Mouse (Mus musculus) testis, adult 10 weeks (tissue): Measurements from ENCODE around the gene Tesk1. TPM values are rescaled to one million over a fixed set of nuclear protein-coding genes. Genes with fewer than 3 reads are reported as not detected.

Source experiments
- polyA plus RNA-seq: library from polyadenylated mRNA; stranded (reverse); fragments of 350-450 nt; fragmentation: Illumina TruSeq; extraction: RNeasy Lipid Tissue Mini Kit (QIAGEN cat#74804); gene quantifications from one replicate; pipeline ENCODE4 v1.2.3, GENCODE M21; 2014; ENCODE audit warnings: low read depth, low replicate concordance

Tesk1 gene
- polyA plus RNA-seq = 13.6 TPM

DNA sequence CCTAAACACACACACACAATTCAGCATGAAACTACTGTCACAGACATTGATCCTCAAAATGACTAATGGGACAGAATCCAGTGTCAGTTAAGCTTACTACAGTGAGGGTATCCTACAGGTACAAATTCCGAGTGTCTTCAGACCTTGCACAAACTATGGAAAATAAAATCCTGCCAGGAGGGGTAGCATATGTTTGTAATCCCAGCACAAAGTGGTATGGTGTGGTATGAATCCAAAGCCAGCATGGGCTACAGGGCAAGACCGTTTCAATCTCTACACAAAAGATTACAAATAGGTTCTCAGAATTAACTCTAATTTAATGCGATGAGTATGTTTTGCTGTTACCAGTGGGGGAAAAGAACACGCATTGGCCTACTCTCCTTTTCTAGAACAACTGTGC is at the start of gene Tesk1:
Gene Tesk1 (plus strand): TSS at position 301 of the 400 bp plus-strand sequence.

DNA sequence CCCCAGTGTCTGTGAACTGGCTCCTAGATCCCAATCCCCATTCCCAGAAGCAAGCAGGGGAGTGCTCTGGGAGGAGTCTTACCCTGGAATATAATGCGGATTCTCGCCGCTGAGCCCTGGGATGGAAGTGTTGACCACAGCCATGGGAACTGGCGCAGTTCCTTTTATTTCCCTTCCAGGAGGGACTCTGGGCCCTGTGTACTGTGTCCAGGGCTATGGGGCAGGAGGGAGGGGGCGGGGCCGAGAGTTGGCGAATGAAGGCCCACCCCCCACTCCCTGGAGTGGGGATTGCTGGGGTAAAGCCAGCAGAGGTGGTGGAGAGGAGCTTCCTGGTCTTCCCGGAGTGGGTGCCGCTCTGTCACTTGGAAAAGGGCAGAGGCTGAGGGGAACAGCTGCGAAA is 12.8 kb upstream of the Tesk1 start, which contains the start of gene Fam166b:
Gene Fam166b (minus strand): TSS at position 189 of the 400 bp plus-strand sequence.

GRCm38 (mm10) chr4:43454041-43454836 is 12.5 kb downstream of the Tesk1 start, which contains the start of gene Cd72:
Gene Cd72, minus strand, starts transcription at chr4:43454628.

GRCm38 (mm10) chr4:43483535-43484091 is 41.9 kb downstream of the Tesk1 start, which contains the start of gene Sit1:
Gene Sit1, minus strand, starts transcription at chr4:43483734.

GRCm38 (mm10) chr4:43492821-43493185 is 51.1 kb downstream of the Tesk1 start, which contains the start of gene Ccdc107:
Gene Ccdc107, plus strand, starts transcription at chr4:43492900.

Other genes with a start within 250 kb of the Tesk1 start
- 38.0 TPM for gene Atp8b5, start 174.8 kb upstream of the Tesk1 start, polyA plus RNA-seq
- 1.3 TPM for gene Rusc2, start 60.0 kb upstream of the Tesk1 start, polyA plus RNA-seq
- gene Fam166b, start 12.8 kb upstream of the Tesk1 start, polyA plus RNA-seq = 0.35 TPM
- 0.14 TPM for gene Cd72, start 12.7 kb downstream of the Tesk1 start, polyA plus RNA-seq
- not detected for gene Sit1, start 41.8 kb downstream of the Tesk1 start, polyA plus RNA-seq
- gene Ccdc107, start 51.0 kb downstream of the Tesk1 start, polyA plus RNA-seq = 2.4 TPM
- 5.1 TPM for gene Arhgef39, start 57.8 kb downstream of the Tesk1 start, polyA plus RNA-seq
- gene Car9, start 65.0 kb downstream of the Tesk1 start, polyA plus RNA-seq = not detected
- gene Tpm2, start 81.8 kb downstream of the Tesk1 start, polyA plus RNA-seq = 2.8 TPM
- 12.2 TPM for gene Creb3, start 120.4 kb downstream of the Tesk1 start, polyA plus RNA-seq
- 39.2 TPM for gene Tln1, start 120.8 kb downstream of the Tesk1 start, polyA plus RNA-seq
- 2.8 TPM for gene Rgp1, start 136.8 kb downstream of the Tesk1 start, polyA plus RNA-seq
- 8.7 TPM for gene Gba2, start 136.9 kb downstream of the Tesk1 start, polyA plus RNA-seq
- gene Msmp, start 142.6 kb downstream of the Tesk1 start, polyA plus RNA-seq = not detected
- gene Npr2, start 190.0 kb downstream of the Tesk1 start, polyA plus RNA-seq = 0.94 TPM
- 7.7 TPM for gene Spag8, start 211.7 kb downstream of the Tesk1 start, polyA plus RNA-seq
- 0.91 TPM for gene Hint2, start 214.5 kb downstream of the Tesk1 start, polyA plus RNA-seq
- 11.4 TPM for gene Tmem8b, start 227.0 kb downstream of the Tesk1 start, polyA plus RNA-seq
- gene Fam221b, start 227.2 kb downstream of the Tesk1 start, polyA plus RNA-seq = 179 TPM